Mouse (Mus musculus) G1E (cell line): ENCODE data around the gene Ikzf3. TPM values are rescaled to one million over a fixed set of nuclear protein-coding genes. Genes with fewer than 3 reads are reported as not detected.
A peak's percentile ranks its signal among the peaks of the same experiment; 100 is the strongest.

Experiments used
- ATAC-seq: 2 replicates; pipeline ENCODE4 v1.8.0; 2016; ENCODE audit warnings: mild to moderate bottlenecking; ENCODE audit not compliant: insufficient number of reproducible peaks, poor library complexity, low FRiP score, severe bottlenecking; ENCODE audit errors: extremely low read depth
- DNase-seq: peaks from one replicate; pipeline ENCODE4 v3.0.0; 2012; ENCODE audit warnings: low spot score
- H3K27me3 ChIP-seq: 2 replicates; pipeline ENCODE4 v1.6.1; 2012; ENCODE audit warnings: mild to moderate bottlenecking, low read length, inconsistent platforms; ENCODE audit not compliant: insufficient read depth
- H3K36me3 ChIP-seq: replicated peaks from 2 replicates; pipeline ENCODE3; 2012; ENCODE audit warnings: mild to moderate bottlenecking, inconsistent platforms
- H3K4me1 ChIP-seq: 2 replicates; pipeline ENCODE4 v1.6.1; 2012; ENCODE audit warnings: low read depth, low read length, inconsistent platforms, mixed read lengths; ENCODE audit not compliant: insufficient read depth
- H3K4me3 ChIP-seq: 2 replicates; pipeline ENCODE4 v1.5.1; 2012; ENCODE audit warnings: low read depth, mild to moderate bottlenecking, inconsistent platforms, low read length, moderate library complexity, mixed read lengths
- H3K9me3 ChIP-seq: replicated peaks from 2 replicates; pipeline ENCODE4 v1.6.1; 2012; ENCODE audit warnings: inconsistent platforms
- CTCF ChIP-seq: IDR thresholded peaks from 2 replicates; pipeline ENCODE4 v1.5.1; 2012; ENCODE audit warnings: low read depth, low read length, inconsistent platforms, mixed read lengths
- GATA1 ChIP-seq: IDR thresholded peaks from 2 replicates; pipeline ENCODE4 v1.6.1; 2012; ENCODE audit warnings: borderline replicate concordance, low read length, inconsistent platforms, mixed read lengths
- GATA2 ChIP-seq: IDR thresholded peaks from 2 replicates; pipeline ENCODE4 v1.6.1; 2012; ENCODE audit warnings: low read depth, low read length, inconsistent platforms, borderline replicate concordance
- POLR2AphosphoS5 ChIP-seq: IDR thresholded peaks from 2 replicates; pipeline ENCODE4 v1.6.1; 2012; ENCODE audit warnings: low read depth, low read length, inconsistent platforms; ENCODE audit not compliant: insufficient replicate concordance
- TAL1 ChIP-seq: conservative IDR thresholded peaks from 2 replicates; pipeline ENCODE4 v1.6.1; 2012; ENCODE audit warnings: low read depth, low read length, inconsistent platforms, mixed read lengths
- polyA plus RNA-seq: library from polyadenylated mRNA; stranded (reverse); fragments of >175 nt; gene quantifications from 2 replicates; pipeline ENCODE4 v1.2.3, GENCODE M21; 2012
- total RNA-seq, 2 experiments: library from RNA; stranded (forward) in 1 of 2; stranded (reverse) in 1 of 2; fragments of 200-1000 nt in 1 of 2; fragments of >200 nt in 1 of 2; fragmentation: Nextera tagmentation in 1 of 2; gene quantifications; 2 replicates each; pipeline ENCODE4 v1.2.3; 2014 to 2017

Gene Ikzf3
- total and polyA plus RNA-seq, 3 experiments, result 0.01 to 0.71 TPM; not detected in 1

DNA sequence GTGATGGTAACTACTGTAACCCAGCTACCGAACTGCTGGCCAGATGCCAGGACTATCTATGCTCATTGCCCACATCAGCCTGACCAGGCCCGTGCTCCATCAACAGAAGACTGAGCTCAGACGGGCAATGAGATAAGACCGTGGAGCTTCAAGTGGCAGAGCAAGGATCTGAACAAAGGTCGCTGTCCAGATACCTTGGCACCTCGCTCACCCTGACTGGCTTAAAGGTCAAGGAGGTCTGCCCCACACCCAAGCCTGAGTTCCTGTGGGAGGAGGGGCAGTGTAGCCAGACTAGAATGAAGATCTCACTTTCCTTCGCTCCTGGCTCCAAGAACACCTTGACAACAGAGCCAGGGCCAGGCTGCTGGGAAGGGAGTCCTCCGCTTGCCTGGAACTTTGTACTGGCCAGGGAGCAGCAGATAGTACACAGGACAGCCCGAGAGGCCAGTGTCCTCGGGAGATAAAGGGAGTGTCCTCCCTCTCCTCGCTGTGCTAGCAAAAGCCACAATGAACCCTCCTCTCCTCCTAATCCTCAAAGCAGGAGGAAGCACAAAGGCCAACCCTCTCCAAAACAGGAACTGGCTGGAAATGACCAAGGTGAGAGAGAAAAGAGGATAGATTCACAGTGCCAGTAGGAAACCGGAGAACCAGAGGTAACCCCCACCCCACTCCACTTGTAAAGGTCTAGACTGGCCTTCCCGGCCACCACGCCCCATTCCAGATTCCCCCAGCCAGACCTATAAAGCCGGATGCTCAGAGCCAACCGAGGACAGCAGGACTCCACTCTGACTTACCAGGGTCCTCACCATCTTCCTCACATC lies 34.7 kb upstream of the Ikzf3 start:
- Histone ChIP-seq H3K36me3 (peaks cover 57% of the 10 kb centered on the region), H3K9me3 (no peaks in the 10 kb centered on the region), H3K4me1 (peaks cover 71% of the 10 kb centered on the region), H3K4me3 (peak overlapping the region; percentile 67; the same call in 1 of the 2 replicates), H3K27me3 (peaks cover 2% of the 10 kb centered on the region; the same call in 1 of the 2 replicates)
- peak; percentile 32; the same call in 1 of the 2 replicates for ATAC-seq
- TF ChIP-seq GATA2, result no peak
- TF ChIP-seq TAL1, result peak; percentile 59
- DNase-seq, result peak; percentile 57

DNA sequence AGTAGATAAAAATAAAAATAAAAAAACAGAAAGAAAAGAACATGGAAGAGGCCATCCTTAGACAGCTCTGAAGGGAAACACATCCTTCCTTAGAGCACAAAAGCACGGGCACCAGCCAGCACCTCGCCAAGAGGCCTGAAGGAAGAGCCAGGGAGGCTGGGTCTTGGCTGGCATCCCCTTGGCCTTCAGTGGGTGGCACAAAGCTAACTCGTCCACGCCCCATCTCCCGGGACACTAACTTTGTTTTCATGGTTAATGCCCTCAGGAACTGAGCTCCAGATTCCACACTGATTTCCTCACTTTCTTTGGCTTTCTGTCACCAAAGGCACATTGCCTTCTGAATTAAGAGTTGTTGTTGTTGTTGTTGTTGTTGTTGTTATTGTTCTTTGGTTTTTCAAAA lies 31.9 kb upstream of the Ikzf3 start:
- TF ChIP-seq GATA2, result no peak
- no peak for TF ChIP-seq TAL1
- no peak for TF ChIP-seq POLR2AphosphoS5
- no peak for TF ChIP-seq CTCF
- DNase-seq (no peak), ATAC-seq (no peak)
- H3K4me3 ChIP-seq, result no peak overlapping the region
- H3K27me3 ChIP-seq, result peaks cover 2% of the 10 kb centered on the region; the same call in 1 of the 2 replicates
- no peaks in the 10 kb centered on the region for H3K9me3 ChIP-seq
- peaks cover 31% of the 10 kb centered on the region for H3K36me3 ChIP-seq
- peaks cover 44% of the 10 kb centered on the region for H3K4me1 ChIP-seq

DNA sequence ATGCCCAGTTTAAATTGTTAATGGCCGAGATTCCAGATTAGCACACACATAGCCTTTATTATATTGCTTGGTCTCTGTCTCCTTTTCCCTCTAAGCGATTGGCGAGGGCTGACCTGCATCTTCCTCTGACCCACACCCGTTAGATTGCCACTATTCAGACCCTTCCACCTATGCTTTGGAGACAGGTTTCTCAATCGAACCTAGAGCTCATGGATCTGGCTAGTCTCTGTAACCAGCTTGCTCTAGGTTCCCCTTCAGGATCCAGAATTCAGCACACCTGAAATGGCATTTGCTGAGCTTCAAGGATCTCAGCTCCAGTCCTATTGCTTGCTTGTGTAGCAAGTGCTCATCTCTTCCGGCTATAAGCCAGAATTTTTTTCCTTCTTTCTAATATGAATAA lies 23.6 kb upstream of the Ikzf3 start:
- H3K4me3 ChIP-seq, result no peak overlapping the region
- no peaks in the 10 kb centered on the region for H3K36me3 ChIP-seq
- ATAC-seq (no peak), DNase-seq (no peak)
- peaks cover 3% of the 10 kb centered on the region for H3K9me3 ChIP-seq
- peaks cover 14% of the 10 kb centered on the region for H3K27me3 ChIP-seq
- H3K4me1 ChIP-seq, result no peaks in the 10 kb centered on the region
- no peak for TF ChIP-seq CTCF
- TF ChIP-seq POLR2AphosphoS5, result no peak
- TF ChIP-seq GATA1, result no peak
- no peak for TF ChIP-seq TAL1
- TF ChIP-seq GATA2, result no peak

DNA sequence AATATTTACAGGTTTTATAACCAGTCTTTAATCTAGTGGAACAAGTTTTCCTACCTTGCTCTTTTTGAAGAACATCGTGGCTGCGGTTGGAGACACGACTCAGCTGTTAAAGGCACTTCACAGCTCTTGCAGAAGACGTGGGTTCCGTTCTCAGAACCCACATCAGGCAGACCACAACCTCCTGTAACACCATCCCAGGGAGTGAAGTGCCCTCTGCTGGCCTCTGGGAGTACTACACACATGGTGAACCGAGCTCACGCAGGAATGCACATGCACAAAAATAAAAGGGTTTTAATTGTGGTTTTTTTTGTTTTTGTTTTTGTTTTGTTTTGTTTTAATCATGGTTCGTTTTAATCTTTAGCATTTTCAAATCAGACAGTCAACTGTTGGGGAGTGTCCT lies 22.5 kb upstream of the Ikzf3 start:
- ATAC-seq, result no peak
- H3K9me3 ChIP-seq, result peaks cover 3% of the 10 kb centered on the region
- TF ChIP-seq CTCF (peak; percentile 13; the same call in 1 of the 2 replicates), GATA2 (no peak)
- H3K4me3 ChIP-seq, result no peak overlapping the region
- no peaks in the 10 kb centered on the region for H3K4me1 ChIP-seq
- DNase-seq, result no peak
- no peaks in the 10 kb centered on the region for H3K36me3 ChIP-seq
- peaks cover 20% of the 10 kb centered on the region for H3K27me3 ChIP-seq

DNA sequence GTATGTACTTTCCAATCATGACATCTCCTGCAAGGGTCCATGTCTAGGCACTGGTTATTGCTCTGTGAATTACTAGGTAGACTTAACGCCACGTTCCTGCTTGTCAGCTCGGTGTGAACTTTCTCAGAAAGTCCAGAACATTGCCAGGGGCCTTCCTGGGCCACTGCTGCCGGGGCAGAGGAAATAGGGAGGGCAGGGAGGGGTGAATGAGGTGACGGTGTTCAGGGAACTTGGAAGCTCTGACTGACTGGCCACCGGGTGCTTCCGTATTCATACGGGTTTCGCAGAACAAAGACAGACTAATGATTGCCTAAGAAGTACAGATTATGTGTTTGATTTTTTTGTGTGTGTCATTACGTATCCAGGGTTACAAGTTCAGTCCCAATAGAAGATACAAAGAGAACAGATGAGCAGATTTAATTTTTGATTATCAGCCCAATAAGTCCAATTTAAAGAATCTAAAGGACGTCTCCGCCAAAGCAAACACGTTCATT lies 18.1 kb upstream of the Ikzf3 start:
- H3K27me3 ChIP-seq, result peaks cover 32% of the 10 kb centered on the region
- TF ChIP-seq POLR2AphosphoS5 (no peak), TAL1 (no peak), GATA1 (no peak), GATA2 (no peak), CTCF (no peak)
- ATAC-seq, result no peak

DNA sequence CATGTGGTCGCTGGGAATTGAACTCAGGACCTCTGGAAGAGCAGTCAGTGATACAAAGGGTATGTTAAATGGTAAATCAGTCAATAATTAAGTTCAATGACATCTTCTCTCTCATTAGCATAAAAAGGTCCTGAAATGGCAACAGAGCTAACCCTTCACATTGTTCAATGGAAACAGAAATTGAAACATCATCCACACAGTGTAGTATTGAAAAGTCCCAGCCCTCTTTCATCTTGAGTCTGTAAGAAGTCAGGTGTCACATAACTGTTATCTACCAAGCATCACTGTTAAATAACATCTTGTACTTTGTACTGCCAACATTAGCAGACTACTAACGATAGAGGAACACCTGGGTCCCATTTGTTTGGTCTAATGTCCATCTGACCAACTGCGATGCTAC lies 17.2 kb upstream of the Ikzf3 start:
- Histone ChIP-seq H3K27me3 (peaks cover 32% of the 10 kb centered on the region), H3K4me3 (no peak overlapping the region), H3K9me3 (no peaks in the 10 kb centered on the region), H3K4me1 (peaks cover 2% of the 10 kb centered on the region; the same call in 1 of the 2 replicates), H3K36me3 (no peaks in the 10 kb centered on the region)
- TF ChIP-seq POLR2AphosphoS5 (no peak), GATA1 (no peak), TAL1 (no peak)
- ATAC-seq (no peak), DNase-seq (no peak)

More for the DNA sequence above, 18.1 kb upstream of the Ikzf3 start:
- no peak for DNase-seq
- Histone ChIP-seq H3K9me3 (peaks cover 3% of the 10 kb centered on the region), H3K4me1 (peaks cover 2% of the 10 kb centered on the region; the same call in 1 of the 2 replicates), H3K36me3 (no peaks in the 10 kb centered on the region), H3K4me3 (no peak overlapping the region)
